Mouse (Mus musculus): ENCODE data around the gene Maff. TPM values are rescaled to one million over a fixed set of nuclear protein-coding genes. Genes with fewer than 3 reads are reported as not detected.

Gene Maff
- polyA plus RNA-seq, 1 experiment from 2014 or later, result 1.1 TPM

DNA sequence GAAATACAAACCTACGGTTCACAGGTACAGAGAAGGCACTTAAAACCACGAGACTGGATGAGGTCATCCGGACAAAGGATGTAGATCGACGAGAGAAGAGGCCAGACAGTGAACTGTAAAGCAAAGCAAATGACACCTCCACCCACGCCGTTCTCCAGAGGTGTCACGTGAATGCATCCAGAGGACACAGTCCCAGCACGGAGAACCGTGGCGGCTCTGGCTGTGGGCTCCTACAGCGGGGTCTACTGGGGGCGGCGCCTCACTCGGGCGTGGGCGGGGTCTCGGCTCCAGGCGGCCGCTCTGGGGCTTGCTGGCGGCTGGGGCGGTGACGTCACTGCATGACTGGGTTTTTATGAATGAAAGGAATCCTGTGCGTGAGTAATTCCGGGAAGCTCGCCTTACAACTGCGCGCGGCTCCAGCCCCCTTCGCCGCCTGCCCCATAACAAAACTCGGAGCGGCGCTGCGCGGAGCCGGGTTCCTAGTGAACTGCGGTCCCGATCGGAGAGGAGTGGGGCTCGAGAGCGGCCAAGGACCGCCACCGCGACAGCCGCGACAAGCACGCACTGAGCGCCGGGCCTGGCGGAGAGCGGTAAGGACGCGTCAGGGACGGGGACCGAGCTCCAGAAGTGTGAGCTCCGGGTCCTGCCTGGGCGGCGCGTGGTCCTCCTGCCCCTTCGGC is 884 bp downstream of the Maff start:
- peak overlapping the region; percentile 71 for H3K27ac ChIP-seq (ENCODE audit: low read length)
- under 1% methylated on average over 58 of the region's 61 CpGs for WGBS
- peak overlapping the region; percentile 71 for H3K9ac ChIP-seq (replicated peaks; ENCODE audit: low read depth, low read length)
- peak; percentile 95 for ATAC-seq
- peaks cover 6% of the 10 kb centered on the region for H3K27me3 ChIP-seq (replicated peaks; ENCODE audit: control insufficient read depth, insufficient read depth, low read length)
- peak overlapping the region; percentile 90 for H3K4me2 ChIP-seq (ENCODE audit: low read length)
- H3K4me3 ChIP-seq (replicated peaks; ENCODE audit: low read length), result peak overlapping the region; percentile 76
- no peaks in the 10 kb centered on the region for H3K36me3 ChIP-seq (ENCODE audit: control insufficient read depth, insufficient read depth)
- peaks cover 9% of the 10 kb centered on the region for H3K4me1 ChIP-seq (replicated peaks; ENCODE audit: control insufficient read depth, insufficient read depth, low read length)
- H3K9me3 ChIP-seq (ENCODE audit: control insufficient read depth, low read length), result no peaks in the 10 kb centered on the region

DNA sequence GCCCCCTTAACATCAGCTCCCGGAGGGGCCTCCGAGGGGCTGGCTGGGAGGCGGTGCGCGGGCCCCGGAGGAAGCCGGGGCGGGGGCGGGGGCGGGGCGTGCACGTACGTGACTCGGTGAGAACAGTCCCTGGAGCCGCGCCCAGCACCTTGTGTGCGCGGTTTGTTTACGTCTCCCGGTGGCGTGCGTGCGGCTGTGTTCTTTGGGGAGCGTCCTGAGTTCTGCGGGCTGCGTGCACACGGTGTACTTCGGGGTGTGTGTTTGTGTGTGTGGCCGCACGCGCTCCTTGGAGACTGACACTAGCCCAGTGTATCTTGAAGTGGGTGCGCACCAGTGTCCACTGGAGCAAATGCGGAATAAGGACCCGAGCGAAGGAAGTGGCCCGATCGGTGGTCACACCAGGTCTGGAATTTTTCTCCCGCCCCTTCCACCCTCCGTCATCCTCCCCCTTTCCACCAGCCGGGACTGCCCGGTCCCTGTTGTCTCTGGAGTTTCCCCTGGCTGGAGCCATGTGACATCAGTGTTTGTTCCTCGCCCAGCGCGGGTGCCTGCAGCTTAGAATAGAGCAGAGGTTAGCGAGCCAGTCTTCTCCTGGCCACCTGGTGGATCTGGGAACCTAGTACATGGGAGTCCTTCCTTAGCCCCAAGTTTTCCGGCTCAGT is 1.6 kb downstream of the Maff start:
- H3K27me3 ChIP-seq (replicated peaks; ENCODE audit: control insufficient read depth, insufficient read depth, low read length), result peaks cover 6% of the 10 kb centered on the region
- H3K4me3 ChIP-seq (replicated peaks; ENCODE audit: low read length), result peak overlapping the region; percentile 76
- H3K4me1 ChIP-seq (replicated peaks; ENCODE audit: control insufficient read depth, insufficient read depth, low read length), result peaks cover 7% of the 10 kb centered on the region
- H3K4me2 ChIP-seq (ENCODE audit: low read length), result peak overlapping the region; percentile 90
- H3K27ac ChIP-seq (ENCODE audit: low read length), result peak overlapping the region; percentile 71
- ATAC-seq, result peak; percentile 69
- H3K36me3 ChIP-seq (ENCODE audit: control insufficient read depth, insufficient read depth), result no peaks in the 10 kb centered on the region
- H3K9ac ChIP-seq (replicated peaks; ENCODE audit: low read depth, low read length), result peak overlapping the region; percentile 71
- WGBS, result under 1% methylated on average over 46 of the region's 46 CpGs
- no peaks in the 10 kb centered on the region for H3K9me3 ChIP-seq (ENCODE audit: control insufficient read depth, low read length)

DNA sequence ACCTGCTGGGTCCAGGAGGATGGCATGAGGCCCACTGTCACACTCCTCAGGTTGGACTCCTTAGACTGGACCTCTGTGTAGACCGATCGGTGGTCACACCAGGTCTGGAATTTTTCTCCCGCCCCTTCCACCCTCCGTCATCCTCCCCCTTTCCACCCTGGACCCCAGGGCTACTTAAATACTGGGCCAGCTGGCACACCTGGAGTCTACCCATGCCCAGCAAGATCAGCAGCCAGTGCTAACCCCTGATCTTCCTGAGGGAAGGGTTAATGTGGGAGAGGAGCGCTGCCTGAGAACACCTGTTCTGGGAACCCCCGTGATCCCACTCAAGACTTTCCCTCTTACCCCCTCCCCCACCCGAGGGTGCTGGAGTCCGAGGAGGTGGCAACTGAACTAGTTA is 2.2 kb downstream of the Maff start:
- Histone ChIP-seq H3K4me3 (replicated peaks; ENCODE audit: low read length) (no peak overlapping the region; the same call in 1 of the 2 replicates), H3K4me1 (replicated peaks; ENCODE audit: control insufficient read depth, insufficient read depth, low read length) (peaks cover 7% of the 10 kb centered on the region), H3K27me3 (replicated peaks; ENCODE audit: control insufficient read depth, insufficient read depth, low read length) (peaks cover 6% of the 10 kb centered on the region), H3K4me2 (ENCODE audit: low read length) (peak overlapping the region; percentile 90; the same call in 1 of the 2 replicates), H3K9me3 (ENCODE audit: control insufficient read depth, low read length) (no peaks in the 10 kb centered on the region), H3K36me3 (ENCODE audit: control insufficient read depth, insufficient read depth) (no peaks in the 10 kb centered on the region), H3K27ac (ENCODE audit: low read length) (no peak overlapping the region), H3K9ac (replicated peaks; ENCODE audit: low read depth, low read length) (no peak overlapping the region)
- 68% methylated on average over 8 of the region's 8 CpGs for WGBS
- no peak for ATAC-seq

DNA sequence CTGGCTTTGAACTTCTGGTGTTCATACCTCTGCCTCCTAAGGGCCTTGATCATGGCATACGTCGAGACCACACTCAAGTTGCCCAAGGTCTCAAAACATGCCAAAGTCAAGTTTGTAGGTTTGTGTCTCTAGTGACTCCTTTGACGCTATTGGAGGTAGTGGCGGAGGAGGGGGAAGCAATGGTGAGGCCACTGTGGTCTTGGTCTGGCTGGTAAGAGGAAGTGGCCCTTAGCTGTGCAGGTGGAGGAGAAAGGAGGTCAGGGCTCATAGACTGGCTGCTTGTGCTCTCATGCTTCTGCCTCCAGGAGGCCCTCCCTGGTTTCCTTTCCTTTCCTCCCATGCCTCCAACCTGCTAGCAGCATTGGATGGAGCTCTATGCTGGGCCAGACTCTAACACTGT is 4.4 kb downstream of the Maff start:
- no peak overlapping the region for H3K4me3 ChIP-seq (replicated peaks; ENCODE audit: low read length)
- peaks cover 6% of the 10 kb centered on the region for H3K27me3 ChIP-seq (replicated peaks; ENCODE audit: control insufficient read depth, insufficient read depth, low read length)
- no peak for ATAC-seq
- WGBS, result 89% methylated on average over 4 of the region's 4 CpGs
- H3K9me3 ChIP-seq (ENCODE audit: control insufficient read depth, low read length), result no peaks in the 10 kb centered on the region
- no peak overlapping the region for H3K27ac ChIP-seq (ENCODE audit: low read length)
- no peaks in the 10 kb centered on the region for H3K36me3 ChIP-seq (ENCODE audit: control insufficient read depth, insufficient read depth)
- peaks cover 7% of the 10 kb centered on the region for H3K4me1 ChIP-seq (replicated peaks; ENCODE audit: control insufficient read depth, insufficient read depth, low read length)
- no peak overlapping the region for H3K9ac ChIP-seq (replicated peaks; ENCODE audit: low read depth, low read length)
- no peak overlapping the region for H3K4me2 ChIP-seq (ENCODE audit: low read length)

DNA sequence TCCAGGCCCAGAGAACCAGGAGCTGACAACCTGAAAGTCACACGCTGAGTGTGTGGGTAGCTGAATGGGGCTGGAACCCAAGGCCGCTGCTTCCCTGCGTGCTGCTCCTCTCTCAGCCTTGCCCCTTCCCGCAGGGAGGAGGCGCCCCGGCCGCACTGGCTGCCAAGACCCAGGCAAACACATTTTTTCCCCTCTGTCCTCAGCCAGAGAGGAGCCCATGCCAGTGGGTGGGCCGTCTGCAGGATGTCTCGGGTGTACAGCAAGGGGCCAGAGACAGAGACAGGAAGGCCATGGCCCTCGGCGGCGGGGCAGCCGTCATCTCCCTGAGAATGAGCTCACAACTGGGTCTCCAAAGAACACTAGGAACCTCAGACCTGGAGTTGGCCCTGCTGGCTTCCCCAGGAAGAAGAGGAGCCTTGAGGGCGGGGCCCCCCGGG is 4.9 kb downstream of the Maff start:
- no peak for ATAC-seq
- peaks cover 8% of the 10 kb centered on the region for H3K27me3 ChIP-seq (replicated peaks; ENCODE audit: control insufficient read depth, insufficient read depth, low read length)
- no peak overlapping the region for H3K27ac ChIP-seq (ENCODE audit: low read length)
- 33% methylated on average over 15 of the region's 15 CpGs for WGBS
- H3K4me2 ChIP-seq (ENCODE audit: low read length), result no peak overlapping the region
- no peak overlapping the region for H3K4me3 ChIP-seq (replicated peaks; ENCODE audit: low read length)
- no peaks in the 10 kb centered on the region for H3K9me3 ChIP-seq (ENCODE audit: control insufficient read depth, low read length)
- H3K4me1 ChIP-seq (replicated peaks; ENCODE audit: control insufficient read depth, insufficient read depth, low read length), result peaks cover 7% of the 10 kb centered on the region
- no peaks in the 10 kb centered on the region for H3K36me3 ChIP-seq (ENCODE audit: control insufficient read depth, insufficient read depth)
- H3K9ac ChIP-seq (replicated peaks; ENCODE audit: low read depth, low read length), result no peak overlapping the region

DNA sequence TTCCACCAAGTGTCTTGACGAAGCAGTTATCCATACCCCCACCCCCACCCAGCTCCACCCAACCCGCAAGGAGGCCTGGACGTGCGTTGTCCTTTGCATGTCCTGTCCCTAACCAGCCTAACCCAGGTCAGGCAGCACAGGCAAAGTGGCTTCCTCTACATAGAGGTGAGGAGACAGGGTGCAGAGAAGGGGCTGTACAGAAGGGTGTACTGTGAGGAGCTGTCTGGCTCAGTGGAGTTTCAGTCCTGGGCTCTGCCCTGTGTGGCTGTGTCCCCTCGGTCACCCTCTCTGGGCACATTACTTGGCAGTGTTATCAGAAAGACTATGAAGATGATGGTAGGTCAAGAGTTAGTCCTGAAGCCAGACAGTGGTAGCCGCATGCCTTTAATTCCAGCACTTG is 6.1 kb downstream of the Maff start:
- Histone ChIP-seq H3K4me2 (ENCODE audit: low read length) (no peak overlapping the region), H3K27me3 (replicated peaks; ENCODE audit: control insufficient read depth, insufficient read depth, low read length) (peaks cover 11% of the 10 kb centered on the region), H3K4me1 (replicated peaks; ENCODE audit: control insufficient read depth, insufficient read depth, low read length) (peaks cover 18% of the 10 kb centered on the region), H3K36me3 (ENCODE audit: control insufficient read depth, insufficient read depth) (no peaks in the 10 kb centered on the region), H3K9ac (replicated peaks; ENCODE audit: low read depth, low read length) (no peak overlapping the region), H3K9me3 (ENCODE audit: control insufficient read depth, low read length) (no peaks in the 10 kb centered on the region), H3K4me3 (replicated peaks; ENCODE audit: low read length) (no peak overlapping the region), H3K27ac (ENCODE audit: low read length) (no peak overlapping the region)
- no peak for ATAC-seq
- 88% methylated on average over 6 of the region's 6 CpGs for WGBS

DNA sequence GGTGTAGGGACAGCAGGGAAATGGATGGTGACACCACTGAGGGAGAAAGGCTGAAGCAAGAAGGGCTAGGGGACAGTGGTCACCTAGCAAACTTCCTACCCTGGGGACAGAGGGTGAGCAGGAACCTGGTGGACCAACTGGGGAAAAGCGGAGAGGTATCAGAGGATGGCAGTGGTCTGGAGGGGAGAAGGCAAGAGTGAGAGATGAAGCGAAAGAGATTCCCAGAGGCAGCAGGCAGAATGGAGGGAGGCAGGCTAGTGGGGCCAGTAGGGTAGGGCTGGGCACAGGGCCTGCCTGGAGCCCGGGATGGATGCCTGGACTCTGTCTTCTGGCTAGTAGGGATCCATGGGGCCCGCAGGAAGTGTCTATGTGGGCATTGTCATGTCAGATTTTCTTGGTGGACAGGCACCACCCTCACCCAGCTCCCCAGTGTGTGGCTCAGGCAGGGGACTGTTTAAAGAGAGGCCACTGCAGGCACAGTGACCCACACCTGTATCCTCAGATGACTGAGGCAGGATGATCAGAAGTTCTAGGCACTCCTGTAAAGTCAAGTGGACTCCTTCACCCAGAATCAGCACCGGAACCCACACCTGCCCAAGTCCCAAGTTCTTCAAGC is 7.4 kb downstream of the Maff start:
- no peak for ATAC-seq
- no peak overlapping the region for H3K9ac ChIP-seq (replicated peaks; ENCODE audit: low read depth, low read length)
- peaks cover 11% of the 10 kb centered on the region for H3K4me1 ChIP-seq (replicated peaks; ENCODE audit: control insufficient read depth, insufficient read depth, low read length)
- no peaks in the 10 kb centered on the region for H3K36me3 ChIP-seq (ENCODE audit: control insufficient read depth, insufficient read depth)
- no peak overlapping the region for H3K27ac ChIP-seq (ENCODE audit: low read length)
- peaks cover 10% of the 10 kb centered on the region for H3K27me3 ChIP-seq (replicated peaks; ENCODE audit: control insufficient read depth, insufficient read depth, low read length)
- no peak overlapping the region for H3K4me2 ChIP-seq (ENCODE audit: low read length)
- no peak overlapping the region for H3K4me3 ChIP-seq (replicated peaks; ENCODE audit: low read length)
- no peaks in the 10 kb centered on the region for H3K9me3 ChIP-seq (ENCODE audit: control insufficient read depth, low read length)
- 90% methylated on average over 5 of the region's 5 CpGs for WGBS

DNA sequence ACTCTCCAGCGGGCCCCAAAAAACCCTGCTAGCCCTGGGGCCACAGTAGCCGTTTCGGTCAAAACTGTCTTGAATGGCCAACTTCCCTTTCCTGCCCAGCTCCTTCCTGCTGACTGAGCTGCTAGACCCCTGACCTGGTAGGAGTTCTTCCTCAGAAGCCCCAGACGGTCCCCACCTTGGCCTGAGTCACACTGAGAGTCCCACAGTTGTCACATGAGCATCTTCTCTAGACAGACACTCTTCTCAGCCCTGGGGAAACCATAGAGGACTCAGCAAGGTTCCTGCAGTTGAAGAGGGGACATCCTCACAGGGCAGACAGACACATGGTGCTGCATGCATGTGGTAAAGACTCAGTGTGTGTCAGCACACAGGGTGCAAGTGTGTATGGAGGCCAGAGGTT is 8.2 kb downstream of the Maff start:
- H3K4me2 ChIP-seq (ENCODE audit: low read length), result no peak overlapping the region
- peaks cover 11% of the 10 kb centered on the region for H3K4me1 ChIP-seq (replicated peaks; ENCODE audit: control insufficient read depth, insufficient read depth, low read length)
- H3K9ac ChIP-seq (replicated peaks; ENCODE audit: low read depth, low read length), result no peak overlapping the region
- 76% methylated on average over 4 of the region's 4 CpGs for WGBS
- no peak for ATAC-seq
- H3K27me3 ChIP-seq (replicated peaks; ENCODE audit: control insufficient read depth, insufficient read depth, low read length), result peaks cover 7% of the 10 kb centered on the region; the same call in 1 of the 2 replicates
- no peaks in the 10 kb centered on the region for H3K36me3 ChIP-seq (ENCODE audit: control insufficient read depth, insufficient read depth)
- H3K27ac ChIP-seq (ENCODE audit: low read length), result no peak overlapping the region
- no peaks in the 10 kb centered on the region for H3K9me3 ChIP-seq (ENCODE audit: control insufficient read depth, low read length)
- no peak overlapping the region for H3K4me3 ChIP-seq (replicated peaks; ENCODE audit: low read length)

DNA sequence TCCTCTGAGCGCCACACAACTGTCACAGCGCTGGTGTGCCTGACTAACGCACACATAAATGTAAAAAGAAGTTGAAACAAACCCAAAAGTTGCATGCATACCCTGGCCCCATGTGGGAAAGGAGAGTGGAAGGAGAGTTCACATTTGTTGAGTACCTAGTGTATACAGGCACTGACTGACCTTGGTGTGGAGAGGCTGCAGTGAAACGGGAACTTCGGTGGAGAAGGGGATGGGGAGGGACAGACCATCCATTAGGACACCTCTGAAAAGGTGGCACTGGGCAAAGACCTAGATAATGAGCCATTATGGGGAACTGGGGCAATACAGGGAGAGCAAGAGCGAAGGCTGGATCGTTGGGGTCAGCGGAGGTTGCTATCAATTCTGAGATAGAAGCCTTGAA is 10.1 kb downstream of the Maff start:
- Histone ChIP-seq H3K9me3 (ENCODE audit: control insufficient read depth, low read length) (no peaks in the 10 kb centered on the region), H3K9ac (replicated peaks; ENCODE audit: low read depth, low read length) (no peak overlapping the region), H3K27ac (ENCODE audit: low read length) (no peak overlapping the region), H3K36me3 (ENCODE audit: control insufficient read depth, insufficient read depth) (no peaks in the 10 kb centered on the region), H3K27me3 (replicated peaks; ENCODE audit: control insufficient read depth, insufficient read depth, low read length) (0 out of 2 replicates have a peak, but pooled peaks cover 4% of the 10 kb centered on the region), H3K4me2 (ENCODE audit: low read length) (peak overlapping the region; percentile 100), H3K4me3 (replicated peaks; ENCODE audit: low read length) (no peak overlapping the region; the same call in 1 of the 2 replicates), H3K4me1 (replicated peaks; ENCODE audit: control insufficient read depth, insufficient read depth, low read length) (peaks cover 15% of the 10 kb centered on the region)
- no peak for ATAC-seq
- WGBS, result 89% methylated on average over 8 of the region's 8 CpGs

Measured in forebrain, embryonic 16.5 days (tissue).